Mouse (Mus musculus) lung, embryonic 14.5 days (tissue): ENCODE measurements at regions not wholly inside any gene's neighbourhood (a gene's known extent, or its start where the extent isn't known, plus 50 kb on each side); places are given as distances from the start of the nearest gene placed in this dataset.
A peak's percentile ranks its signal among the peaks of the same experiment; 100 is the strongest.

Experiments used
- ATAC-seq: fragments of 200-750 bp; cut with Nextera tagmentation; 2 replicates; pipeline ENCODE4 v1.8.0; 2017; ENCODE audit warnings: mild to moderate bottlenecking, moderate TSS enrichment, moderate library complexity; ENCODE audit not compliant: insufficient read depth
- DNase-seq: peaks from one replicate; pipeline ENCODE4 v3.0.0-alpha.2; 2015
- H3K27ac ChIP-seq: fragments of 300-500 bp; sonication (generic); 2 replicates; pipeline ENCODE4 v1.5.1; 2014; ENCODE audit warnings: low read depth, mild to moderate bottlenecking, moderate library complexity
- H3K27me3 ChIP-seq: fragments of 300-500 bp; sonication (generic); 2 replicates; pipeline ENCODE4 v1.6.1; 2014; ENCODE audit warnings: low read length, control low read depth; ENCODE audit not compliant: insufficient read depth
- H3K36me3 ChIP-seq: fragments of 300-500 bp; sonication (generic); 2 replicates; pipeline ENCODE4 v1.6.1; 2014; ENCODE audit warnings: control low read depth; ENCODE audit not compliant: insufficient read depth
- H3K4me1 ChIP-seq: fragments of 300-500 bp; sonication (generic); 2 replicates; pipeline ENCODE4 v1.6.1; 2014; ENCODE audit warnings: antibody characterized with exemption, control low read depth; ENCODE audit not compliant: insufficient read depth
- H3K4me2 ChIP-seq: fragments of 300-500 bp; sonication (generic); 2 replicates; pipeline ENCODE4 v1.6.1; 2014; ENCODE audit warnings: mild to moderate bottlenecking
- H3K4me3 ChIP-seq: fragments of 300-500 bp; sonication (generic); 2 replicates; pipeline ENCODE4 v1.5.1; 2014; ENCODE audit warnings: low read depth, low read length
- H3K9ac ChIP-seq: fragments of 300-500 bp; sonication (generic); 2 replicates; pipeline ENCODE4 v1.6.1; 2014
- H3K9me3 ChIP-seq: fragments of 300-500 bp; sonication (generic); 2 replicates; pipeline ENCODE4 v1.6.1; 2016; ENCODE audit warnings: low read depth, low read length, control low read depth
- CTCF ChIP-seq: IDR thresholded peaks from 2 replicates; pipeline ENCODE4 v1.5.1; 2016; ENCODE audit warnings: antibody characterized with exemption, low read depth
- WGBS: fragments of 180-500 bp; shearing (Covaris S2); extraction: QIAGEN DNeasy Blood & Tissue Kit; methylation state at CpG from one replicate; pipeline ENCODE4 v1.1.7; 2014; 5-methylcytosine and 5-hydroxymethylcytosine counted together

GRCm38 (mm10) chr13:19470729-19471128 lies 75.1 kb upstream of the Stard3nl start:
- DNase-seq (no peak), ATAC-seq (no peak)
- 82% methylated on average over 1 of the region's 1 CpGs for WGBS
- no peak overlapping the region for H3K27ac ChIP-seq
- H3K9me3 ChIP-seq = no peaks in the 10 kb centered on the region
- no peaks in the 10 kb centered on the region for H3K4me1 ChIP-seq
- no peak overlapping the region for H3K4me2 ChIP-seq
- H3K27me3 ChIP-seq = no peaks in the 10 kb centered on the region
- no peak overlapping the region for H3K4me3 ChIP-seq
- TF ChIP-seq CTCF = no peak
- H3K9ac ChIP-seq = no peak overlapping the region
- H3K36me3 ChIP-seq = no peaks in the 10 kb centered on the region

- WGBS = 53% methylated on average over 5 of the region's 5 CpGs
- peak; percentile 5 for DNase-seq
- Histone ChIP-seq H3K27me3 (no peaks in the 10 kb centered on the region), H3K4me3 (no peak overlapping the region), H3K9me3 (no peaks in the 10 kb centered on the region), H3K4me1 (no peaks in the 10 kb centered on the region), H3K4me2 (no peak overlapping the region), H3K27ac (no peak overlapping the region), H3K9ac (no peak overlapping the region), H3K36me3 (no peaks in the 10 kb centered on the region)
- TF ChIP-seq CTCF = no peak
- ATAC-seq = no peak
Observed at GRCm38 (mm10) chr13:19466722-19467384, 71.3 kb upstream of the Stard3nl start.

GRCm38 (mm10) chr13:19462966-19463365 lies 67.4 kb upstream of the Stard3nl start:
- DNase-seq (no peak), ATAC-seq (no peak)
- Histone ChIP-seq H3K4me3 (no peak overlapping the region), H3K4me2 (no peak overlapping the region), H3K27me3 (no peaks in the 10 kb centered on the region), H3K4me1 (no peaks in the 10 kb centered on the region), H3K9ac (no peak overlapping the region), H3K27ac (no peak overlapping the region), H3K9me3 (no peaks in the 10 kb centered on the region), H3K36me3 (no peaks in the 10 kb centered on the region)
- no peak for TF ChIP-seq CTCF
- WGBS = 87% methylated on average over 2 of the region's 2 CpGs

- WGBS = 66% methylated on average over 3 of the region's 3 CpGs
- no peaks in the 10 kb centered on the region for H3K9me3 ChIP-seq
- H3K9ac ChIP-seq = no peak overlapping the region
Observed at GRCm38 (mm10) chr13:19449387-19449786, 53.8 kb upstream of the Stard3nl start.

More at GRCm38 (mm10) chr13:19449387-19449786, 53.8 kb upstream of the Stard3nl start:
- Histone ChIP-seq H3K4me3 (no peak overlapping the region), H3K27ac (no peak overlapping the region), H3K36me3 (no peaks in the 10 kb centered on the region), H3K4me2 (no peak overlapping the region), H3K27me3 (no peaks in the 10 kb centered on the region), H3K4me1 (no peaks in the 10 kb centered on the region)
- no peak for DNase-seq
- TF ChIP-seq CTCF = no peak
- ATAC-seq = no peak
